Mouse (Mus musculus) testis, adult 2 months (tissue): ENCODE data around the gene Ubd.

Source experiments
- CTCF ChIP-seq: fragments of 200-500 bp; IDR thresholded peaks from 2 replicates; pipeline ENCODE4 v1.5.1; 2012; ENCODE audit warnings: low read depth, mild to moderate bottlenecking, inconsistent platforms, low read length, moderate library complexity; ENCODE audit not compliant: control insufficient read depth, insufficient read depth, insufficient replicate concordance
- POLR2A ChIP-seq: fragments of 200-500 bp; IDR thresholded peaks from 2 replicates; pipeline ENCODE4 v1.6.1; 2012; ENCODE audit warnings: low read depth, mild to moderate bottlenecking, inconsistent platforms, low read length, moderate library complexity; ENCODE audit not compliant: control insufficient read depth

DNA sequence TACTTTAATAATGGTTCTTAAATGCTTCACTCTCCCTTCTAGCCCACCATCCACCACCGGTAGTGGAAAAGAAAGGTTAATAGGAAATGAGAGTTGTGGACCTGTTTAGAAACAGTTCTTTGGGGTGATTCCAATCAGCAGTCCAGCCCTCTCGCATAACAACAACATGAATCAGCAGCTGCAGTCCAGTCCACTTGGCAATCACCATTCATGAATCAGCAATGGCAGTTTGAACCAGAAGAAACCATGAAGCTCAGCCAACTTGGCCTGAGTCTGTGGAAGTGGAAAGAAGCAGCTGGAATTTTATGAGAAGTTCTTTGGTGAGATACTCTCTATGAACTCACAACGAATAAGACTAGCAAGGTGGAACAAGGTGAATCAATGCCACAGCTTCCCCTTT lies 24.8 kb downstream of the Ubd start:
- TF ChIP-seq CTCF: no peak
- TF ChIP-seq POLR2A: no peak
